Mouse (Mus musculus) heart, adult 9 months (tissue): ENCODE measurements around the gene Spata32.
"Not testable (repeated sequence)": the region's sequence is repeated elsewhere in the genome, so short reads cannot be mapped to it uniquely, and the experiment has no call there.

Source experiments
- DNase-seq, 2 experiments: peaks; one replicate each; pipeline ENCODE4 v3.0.0; 2022; ENCODE audit warnings: low spot score in 2 of 2

Gene Spata32

DNA sequence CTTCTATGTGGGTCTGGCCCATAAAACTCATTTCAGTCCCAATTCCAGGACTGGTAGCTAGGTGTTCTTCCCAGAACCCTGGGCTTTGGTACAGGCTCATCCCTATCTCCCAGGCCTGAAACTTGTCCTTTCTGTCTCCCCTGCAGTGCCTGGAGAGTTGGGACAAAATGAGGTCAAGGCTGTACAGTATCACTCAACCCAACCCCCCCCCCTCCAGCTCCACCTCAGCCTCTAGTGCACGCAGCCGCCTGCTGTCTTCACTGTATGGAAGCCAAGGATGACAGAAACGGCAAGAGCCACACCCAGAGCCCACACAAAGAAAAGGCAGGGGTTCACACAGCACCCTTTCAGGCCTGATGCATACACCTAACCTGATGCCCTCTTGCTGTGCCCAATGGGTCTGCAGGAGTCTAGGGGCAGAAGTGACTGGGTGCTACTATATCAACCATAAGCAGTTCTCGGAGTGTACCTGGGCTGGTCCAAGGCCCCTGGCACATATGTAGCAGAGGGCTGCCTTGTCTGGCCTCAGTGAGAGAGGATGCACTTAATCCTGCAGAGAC lies 28.6 kb upstream of the Spata32 start:
- no peak for DNase-seq

DNA sequence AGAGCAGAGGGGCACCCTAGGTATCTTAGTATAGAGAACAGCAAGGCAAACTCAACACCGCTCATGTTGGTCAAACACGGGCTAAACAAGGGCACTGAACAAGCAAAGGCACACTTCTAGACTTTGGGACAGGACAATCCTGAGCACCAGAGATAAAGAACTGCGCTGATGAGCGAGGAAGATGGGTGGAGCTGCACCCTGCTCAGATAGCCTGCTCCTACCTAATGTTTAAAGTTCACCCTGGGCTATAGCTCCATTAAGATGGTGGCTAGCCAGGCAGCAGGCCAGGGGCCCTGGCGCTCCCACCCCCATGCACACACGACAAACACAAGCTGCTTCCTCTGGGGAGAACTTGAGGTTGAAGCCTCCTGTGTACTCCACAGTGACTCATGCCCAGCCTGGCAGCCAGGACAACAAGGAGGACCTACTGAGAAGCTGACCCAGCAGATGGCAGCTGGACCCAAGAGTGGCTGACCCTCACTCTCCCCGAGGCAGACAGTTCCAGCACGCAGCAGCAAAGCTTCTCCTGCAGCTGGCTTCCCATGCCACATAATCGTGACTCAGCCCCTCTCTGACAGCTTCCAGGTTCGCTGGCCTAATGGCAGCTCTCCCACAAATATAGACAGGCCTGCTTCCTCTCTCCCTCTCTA lies 28.0 kb upstream of the Spata32 start:
- DNase-seq, result peak; percentile 68 to 77

DNA sequence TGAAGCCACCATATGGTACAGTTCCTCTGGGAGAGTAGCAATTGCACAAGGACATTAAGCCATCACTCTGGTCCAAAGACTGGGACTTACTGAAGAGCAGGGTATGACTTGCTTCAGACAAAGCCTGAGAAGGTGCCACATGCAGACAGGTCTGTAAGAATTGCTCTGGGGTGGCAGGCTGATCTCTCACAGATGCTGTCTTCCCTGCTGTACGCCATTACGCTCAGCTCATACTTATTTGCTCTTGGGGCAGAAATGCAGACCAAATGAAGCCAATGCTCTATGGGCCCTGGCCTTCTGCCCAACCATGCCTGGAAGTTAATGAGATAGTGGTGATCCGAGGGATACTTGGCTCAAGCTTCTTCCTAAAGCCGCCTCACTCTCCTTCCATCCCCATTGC lies 26.6 kb upstream of the Spata32 start:
- DNase-seq, result no peak

DNA sequence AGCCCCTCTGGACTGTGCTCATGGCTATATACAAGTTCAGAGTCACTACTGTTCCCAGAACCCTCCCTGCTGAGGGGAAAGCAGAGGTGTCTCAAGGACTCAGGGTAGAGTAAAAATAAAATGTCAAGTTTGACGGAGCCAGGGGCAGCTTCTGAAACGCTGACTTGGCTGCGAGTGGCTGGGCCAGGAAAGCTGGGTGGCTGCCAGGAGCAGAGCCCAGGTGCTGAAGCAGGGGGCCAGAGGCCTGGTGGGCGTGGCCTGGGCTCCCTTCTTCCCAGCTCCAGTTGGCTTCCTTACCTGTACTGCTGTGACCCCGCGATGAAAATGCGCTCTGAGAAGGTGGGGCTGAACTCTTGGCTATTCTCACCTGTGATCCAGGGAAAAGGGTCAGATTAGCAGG lies 22.5 kb upstream of the Spata32 start:
- no peak for DNase-seq

DNA sequence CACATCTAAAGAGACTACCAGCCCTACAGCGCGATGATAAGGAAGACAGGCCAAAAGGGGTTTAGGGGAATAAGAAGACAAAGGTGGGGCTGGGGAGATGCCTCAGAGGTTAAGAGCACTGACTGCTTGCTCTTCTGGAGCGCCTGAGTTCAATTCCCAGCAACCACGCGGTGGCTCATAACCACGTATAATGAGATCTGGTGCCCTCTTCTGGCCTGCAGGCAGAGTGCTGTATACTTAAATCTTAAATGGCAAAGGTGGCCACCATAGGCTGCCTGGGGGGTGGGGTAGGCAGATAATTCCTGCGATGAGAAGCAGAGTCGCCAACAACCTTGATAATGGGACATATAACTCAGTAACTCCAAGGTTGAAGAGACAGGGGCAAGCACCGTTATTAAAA lies 19.5 kb upstream of the Spata32 start:
- no peak for DNase-seq

- DNase-seq, result no peak
Measured at GRCm38 (mm10) chr11:103236903-103237302, 18.7 kb upstream of the Spata32 start.

DNA sequence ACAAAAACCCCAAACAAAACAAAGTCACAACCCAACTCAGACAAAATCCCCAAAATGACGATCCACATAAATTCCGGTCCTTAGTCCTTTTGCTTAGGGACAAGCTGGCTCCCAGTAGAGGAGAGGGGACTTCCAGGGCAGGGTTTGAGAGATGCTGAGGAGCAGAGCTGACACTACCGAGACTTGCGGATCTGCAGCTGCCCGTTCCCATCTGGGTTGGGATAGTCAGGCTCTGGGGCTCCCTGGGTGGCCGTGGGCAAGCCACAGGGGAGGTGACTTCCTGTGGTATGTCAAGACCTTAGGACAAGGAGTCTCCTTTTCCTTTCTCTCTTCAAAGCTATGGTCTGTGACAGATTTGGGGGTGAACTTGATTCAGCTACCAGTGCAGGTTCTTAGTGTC lies 18.2 kb upstream of the Spata32 start:
- no peak for DNase-seq

GRCm38 (mm10) chr11:103235702-103236101 lies 17.5 kb upstream of the Spata32 start:
- peak in 1 of 2 experiments; percentile 36 for DNase-seq

- DNase-seq, result no peak
Measured at GRCm38 (mm10) chr11:103234447-103234846, 16.2 kb upstream of the Spata32 start.

DNA sequence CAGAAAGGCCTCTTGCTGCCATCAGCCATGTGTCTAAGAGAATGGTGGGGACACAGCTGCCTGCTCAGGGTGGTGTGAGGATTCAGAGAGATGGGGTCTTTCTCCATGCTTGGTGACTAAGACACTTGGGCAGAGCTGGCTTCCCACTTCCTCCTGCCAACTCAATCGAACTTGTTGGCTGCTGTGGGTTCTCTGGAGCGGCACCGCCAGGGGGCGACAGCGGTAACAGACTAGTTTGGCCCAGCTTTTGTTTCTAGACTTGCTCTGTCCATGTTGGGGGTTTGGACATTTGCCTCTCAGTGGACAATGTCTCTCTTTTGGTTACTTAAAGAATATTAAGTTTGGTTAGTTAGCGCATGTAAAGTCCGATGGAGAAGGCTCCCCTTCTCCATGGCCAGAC lies 14.7 kb upstream of the Spata32 start:
- DNase-seq, result peak; percentile 66 to 88

DNA sequence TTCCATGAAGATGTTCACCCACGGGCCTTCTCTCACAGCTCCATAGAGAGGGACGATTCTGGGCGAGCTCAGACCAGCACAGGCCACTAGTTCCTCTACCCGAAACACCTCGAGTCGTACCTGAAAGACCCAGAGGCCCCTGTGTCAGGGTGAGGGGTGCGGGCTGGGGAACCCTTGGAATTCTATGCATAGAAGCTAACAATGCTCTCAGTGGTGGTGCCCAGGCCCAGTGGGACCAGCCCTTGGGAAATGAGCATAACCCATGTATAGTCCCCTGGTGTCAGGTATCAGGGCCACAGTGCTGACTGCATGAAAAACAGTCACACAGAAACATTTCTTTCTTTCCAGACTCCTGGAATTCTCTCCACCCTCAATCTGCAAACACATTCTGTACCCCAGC lies 13.1 kb upstream of the Spata32 start:
- no peak for DNase-seq

GRCm38 (mm10) chr11:103230626-103231025 lies 12.4 kb upstream of the Spata32 start:
- DNase-seq, result peak in 1 of 2 experiments; percentile 56

- DNase-seq, result no peak
Measured at GRCm38 (mm10) chr11:103229608-103230007, 11.4 kb upstream of the Spata32 start.

GRCm38 (mm10) chr11:103223951-103224456 lies 5.8 kb upstream of the Spata32 start:
- peak; percentile 61 to 73 for DNase-seq

DNA sequence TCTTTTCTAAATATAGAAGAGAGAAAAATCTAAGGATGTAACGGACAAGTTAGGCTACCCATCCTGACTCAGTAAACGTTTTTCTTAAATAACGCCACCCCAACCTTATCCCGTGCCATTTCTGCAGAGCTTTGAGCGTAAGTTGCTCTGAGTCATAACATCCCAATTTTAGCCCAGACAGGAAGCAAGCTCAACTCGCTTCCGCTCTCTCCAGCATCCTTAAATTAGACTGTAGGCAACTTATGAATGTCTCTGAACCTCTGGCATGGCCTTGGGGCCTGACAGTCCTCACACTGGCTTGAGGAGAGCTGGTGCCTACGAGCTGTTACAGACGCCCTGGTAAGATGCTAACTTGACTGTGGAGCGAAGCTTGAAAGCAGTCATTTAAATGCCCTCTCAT lies 5.2 kb upstream of the Spata32 start:
- DNase-seq, result peak; percentile 57 to 70

DNA sequence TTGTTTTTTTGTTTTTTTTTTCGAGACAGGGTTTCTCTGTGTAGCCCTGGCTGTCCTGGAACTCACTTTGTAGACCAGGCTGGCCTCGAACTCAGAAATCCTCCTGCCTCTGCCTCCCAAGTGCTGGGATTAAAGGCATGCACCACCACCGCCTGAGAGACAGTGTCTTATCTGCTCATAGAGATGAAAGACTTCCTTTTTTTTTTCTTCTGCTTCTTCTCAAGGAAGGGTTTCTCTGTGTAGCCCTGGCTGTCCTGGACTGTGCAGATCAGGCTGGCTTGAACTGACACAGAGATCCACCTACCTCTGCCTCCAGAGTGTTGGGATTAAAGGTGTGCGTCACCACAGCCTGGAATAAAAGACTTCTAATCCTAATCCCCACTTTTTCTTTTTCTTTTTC lies 4.5 kb upstream of the Spata32 start:
- not testable (repeated sequence) for DNase-seq

DNA sequence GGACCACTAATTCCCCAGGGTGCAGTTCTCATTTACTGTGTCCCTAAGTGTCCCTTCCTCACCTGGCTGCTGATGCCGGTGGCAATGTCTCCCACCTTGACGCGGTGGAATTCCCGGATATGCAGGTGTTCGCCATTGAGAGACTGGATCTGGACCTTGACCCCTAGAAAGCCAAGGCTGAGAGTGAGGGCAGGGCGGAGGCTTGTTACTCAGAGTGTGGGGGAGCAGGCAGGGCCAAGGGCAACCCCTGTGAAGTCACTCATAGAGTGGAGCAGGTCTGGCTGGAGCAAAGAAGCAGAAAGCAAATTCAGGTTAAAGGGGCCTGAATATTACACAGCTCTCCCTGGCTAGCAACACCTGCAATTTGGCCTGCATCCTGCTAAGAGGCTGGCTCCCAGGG lies 3.2 kb upstream of the Spata32 start:
- DNase-seq, result no peak

- DNase-seq, result no peak
Measured at GRCm38 (mm10) chr11:103219995-103220394, 1.8 kb upstream of the Spata32 start.

DNA sequence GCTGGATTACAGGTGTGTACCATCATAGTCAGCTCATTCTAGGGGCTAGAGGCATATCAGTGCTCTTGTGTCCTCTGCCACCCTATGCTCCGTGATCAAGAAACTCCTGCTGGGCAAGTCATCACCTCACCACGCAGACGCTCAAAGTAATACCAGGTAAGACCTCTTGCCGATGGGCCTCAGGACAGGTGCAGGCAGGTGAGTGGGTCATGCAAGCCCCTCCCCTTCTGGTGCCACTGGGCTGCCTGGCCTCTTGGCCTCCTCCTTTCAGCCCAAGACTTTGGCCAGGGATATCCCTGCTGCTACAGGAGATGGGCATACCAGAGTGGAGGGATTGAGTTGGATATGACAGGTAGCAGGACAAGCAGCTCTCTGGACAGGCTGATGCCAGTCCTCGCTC lies 1.0 kb upstream of the Spata32 start:
- no peak for DNase-seq

GRCm38 (mm10) chr11:103218517-103218901 lies 277 bp upstream of the Spata32 start:
- no peak for DNase-seq

DNA sequence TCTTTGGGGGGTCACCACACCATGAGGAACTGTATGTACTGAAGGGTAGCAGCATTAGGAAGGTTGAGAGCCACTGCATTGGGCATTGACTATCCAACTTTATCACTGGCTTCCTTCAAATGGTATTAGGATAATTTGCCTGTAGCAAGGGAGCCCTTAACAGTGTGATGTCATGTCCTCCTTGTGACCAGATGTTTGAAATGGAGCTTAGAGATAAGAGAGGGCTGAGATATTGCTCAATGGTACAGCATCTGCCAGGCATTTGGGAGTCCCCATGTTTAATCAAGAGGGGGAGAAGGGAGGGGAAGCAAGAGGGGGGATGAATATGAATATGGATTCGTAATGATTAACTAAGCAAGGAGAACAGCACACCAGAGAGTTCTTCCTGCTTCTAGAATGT lies 2.9 kb downstream of the Spata32 start:
- DNase-seq, result no peak

DNA sequence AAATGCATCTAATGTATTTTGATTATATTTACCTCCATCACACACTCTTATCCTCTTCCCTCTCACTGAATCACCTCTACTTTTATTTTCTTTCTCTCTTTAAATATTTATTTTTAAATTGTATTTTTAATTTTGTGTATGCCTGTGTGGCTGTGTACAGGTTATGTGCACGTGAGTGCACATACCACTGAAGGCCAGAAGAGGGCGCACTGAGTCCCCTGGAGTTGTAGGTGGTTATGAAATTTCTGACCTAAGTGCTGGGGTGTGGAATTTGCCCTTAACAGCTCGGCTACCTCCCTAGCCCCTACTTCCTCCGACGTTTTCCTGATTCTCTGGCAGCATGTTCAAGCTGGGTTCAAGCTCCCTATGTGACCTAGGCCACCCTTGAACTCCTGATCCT lies 4.5 kb downstream of the Spata32 start:
- no peak for DNase-seq

DNA sequence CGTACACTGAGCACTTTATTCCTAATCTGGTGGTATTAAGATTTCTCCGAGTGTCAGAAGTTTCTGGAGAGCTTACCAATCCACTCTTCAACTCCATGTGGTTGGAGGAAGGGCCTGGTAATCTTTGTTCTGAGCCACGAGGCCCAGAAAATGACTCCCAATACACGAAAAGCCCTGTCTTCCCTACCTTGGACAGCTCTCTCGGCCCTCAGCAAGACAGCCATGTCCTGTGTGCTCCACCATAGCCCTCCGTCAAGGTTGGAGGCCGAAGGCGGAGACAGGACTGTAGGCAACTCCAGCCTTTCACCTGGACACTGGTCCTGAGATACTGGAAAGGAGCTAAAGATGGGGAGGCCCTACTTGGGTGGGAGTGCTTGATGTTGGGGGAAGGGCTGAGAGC lies 7.9 kb downstream of the Spata32 start:
- DNase-seq, result no peak

DNA sequence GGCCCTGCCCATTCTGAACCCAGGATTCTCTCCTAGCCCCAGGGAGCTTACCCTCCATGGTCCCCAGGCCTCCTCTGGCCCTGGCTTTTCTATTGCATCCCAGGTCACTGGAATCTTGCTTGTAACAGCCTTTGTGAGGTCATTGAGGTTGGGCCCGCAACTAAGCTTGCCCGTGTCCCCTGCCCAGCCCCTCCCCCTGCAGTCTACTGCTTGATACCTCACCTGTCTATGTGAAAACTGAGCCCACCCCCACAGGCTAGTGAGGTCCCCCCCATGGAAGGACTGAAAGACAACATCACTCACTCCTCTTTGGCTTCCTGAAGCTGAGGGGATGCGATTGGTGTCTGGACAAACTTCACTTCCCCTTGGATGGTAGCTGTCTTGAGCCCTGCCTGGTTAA lies 9.8 kb downstream of the Spata32 start, which contains the start of gene 1700023F06Rik:
1700023F06Rik (minus strand) TSS at position 101 of the 400 bp plus-strand sequence.
- DNase-seq, result no peak
